Comparison of ENCODE assay signal across 7 mouse cellular contexts in the genomic region with DNA sequence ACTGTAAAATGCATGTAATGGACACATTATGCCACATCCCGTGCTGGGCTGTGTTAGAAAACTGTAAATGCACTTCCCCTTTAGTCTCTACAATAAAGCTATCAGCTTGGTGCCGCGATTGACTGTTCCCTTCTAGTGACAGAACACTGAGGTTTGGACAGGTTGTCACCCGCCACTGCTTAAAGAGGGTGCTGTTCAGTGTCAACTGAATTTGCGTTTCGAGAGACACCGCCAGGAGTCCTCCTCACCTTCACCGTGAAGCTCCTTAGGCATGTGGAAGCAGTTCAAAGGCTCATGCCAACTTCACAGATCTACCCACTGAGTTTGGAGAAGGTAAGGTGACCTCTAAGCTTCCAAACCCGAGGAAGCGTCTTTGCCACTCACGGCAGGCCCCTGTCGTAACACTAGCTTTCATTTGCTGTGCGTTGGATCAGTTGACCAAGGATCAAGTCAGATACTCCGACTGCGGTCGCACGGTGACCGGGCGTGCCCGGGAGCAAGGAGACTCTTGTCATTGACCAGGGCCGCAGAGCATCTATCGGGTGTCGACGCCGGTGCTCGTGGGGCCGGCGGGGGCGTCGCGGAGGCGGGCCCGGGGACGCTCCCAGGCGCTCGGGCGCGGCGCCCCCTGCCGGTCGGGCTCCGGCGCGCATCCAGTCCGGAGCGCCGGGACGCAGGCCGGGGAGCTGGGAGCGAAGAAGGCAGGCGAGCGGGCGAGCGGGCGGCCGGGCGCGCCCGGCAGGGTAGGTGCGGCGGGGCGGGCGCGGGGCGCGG. TPM values are rescaled to one million over a fixed set of nuclear protein-coding genes. Genes with fewer than 3 reads are reported as not detected.
DNase-seq lines count a peak whose midpoint lies in the region; ATAC-seq lines count a peak whose summit lies in the region.

No protein-coding gene starts in this region.

- no peaks in the 10 kb centered on the region for H3K36me3 ChIP-seq in forebrain, embryonic 15.5 days
- no peaks in the 10 kb centered on the region for H3K36me3 ChIP-seq in hindbrain, embryonic 14.5 days (replicated peaks; ENCODE audit: control insufficient read depth, insufficient read depth)

- H3K4me3 ChIP-seq in forebrain, embryonic 15.5 days, result peak overlapping the region; percentile 89
- H3K4me3 ChIP-seq in hindbrain, embryonic 14.5 days (replicated peaks; ENCODE audit: low read length), result peak overlapping the region; percentile 45

- peak; percentile 88 for DNase-seq in ZHBTc4 (ENCODE audit: low read depth, low spot score)
- peak; percentile 89 for DNase-seq in cerebellum, adult 11-12 months
- DNase-seq in hindbrain, embryonic 14.5 days (ENCODE audit: low spot score), result peak; percentile 82
- DNase-seq in left cerebral cortex, adult 8-10 months (ENCODE audit: low spot score in 2 of 2), result peak; percentile 69 to 76
- DNase-seq in right cerebral cortex, postnatal 4 days, result peak; percentile 80

- H3K9me3 ChIP-seq in forebrain, embryonic 15.5 days, result no peaks in the 10 kb centered on the region
- H3K9me3 ChIP-seq in hindbrain, embryonic 14.5 days (ENCODE audit: control insufficient read depth, low read length), result peaks cover 4% of the 10 kb centered on the region

- H3K4me1 ChIP-seq in forebrain, embryonic 15.5 days, result peaks cover 28% of the 10 kb centered on the region
- peaks cover 28% of the 10 kb centered on the region for H3K4me1 ChIP-seq in hindbrain, embryonic 14.5 days (replicated peaks; ENCODE audit: control insufficient read depth, insufficient read depth, low read length)

- ATAC-seq in forebrain, embryonic 15.5 days (replicated peaks), result peak; percentile 71
- ATAC-seq in hindbrain, embryonic 14.5 days (ENCODE audit: low FRiP score), result peak; percentile 77
- 0 out of 2 replicates have a peak, but pooled peaks have one; percentile 18 for ATAC-seq in megakaryocyte-erythroid progenitor cell, adult 5-6 weeks (replicated peaks; ENCODE audit: low FRiP score, low TSS enrichment, poor library complexity, severe bottlenecking)

- peak overlapping the region; percentile 61 for H3K4me2 ChIP-seq in forebrain, embryonic 15.5 days (replicated peaks)
- H3K4me2 ChIP-seq in hindbrain, embryonic 14.5 days (replicated peaks), result peak overlapping the region; percentile 66

- peaks cover 4% of the 10 kb centered on the region; the same call in 1 of the 2 replicates for H3K27me3 ChIP-seq in forebrain, embryonic 15.5 days
- peaks cover 4% of the 10 kb centered on the region; the same call in 1 of the 2 replicates for H3K27me3 ChIP-seq in hindbrain, embryonic 14.5 days (ENCODE audit: control insufficient read depth, insufficient read depth, low read length)

- WGBS in forebrain, embryonic 15.5 days, result 3% methylated on average over 48 of the region's 66 CpGs
- WGBS in hindbrain, embryonic 14.5 days, result 3% methylated on average over 65 of the region's 66 CpGs

- H3K27ac ChIP-seq in forebrain, embryonic 15.5 days (replicated peaks), result peak overlapping the region; percentile 77
- H3K27ac ChIP-seq in hindbrain, embryonic 14.5 days, result peak overlapping the region; percentile 75

- peak overlapping the region; percentile 55 for H3K9ac ChIP-seq in forebrain, embryonic 15.5 days (replicated peaks)
- H3K9ac ChIP-seq in hindbrain, embryonic 14.5 days, result peak overlapping the region; percentile 94

RNA-seq across cellular contexts. Expression of a gene that starts 0.5 kb away (rescaled TPM):
- polyA plus RNA-seq in forebrain, embryonic 15.5 days (2015; fragmentation: Nextera tagmentation; extraction: Ambion mirVana), result 20.3 and 20.4 TPM in 2 replicates
- polyA plus RNA-seq in hindbrain, embryonic 14.5 days (2014; fragmentation: Nextera tagmentation; extraction: Ambion mirVana), result 22.2 and 23.2 TPM in 2 replicates
- 100 to 1,000 TPM; 200 to 226 (median 209) TPM for total RNA-seq in left cerebral cortex, adult 8-10 months (2022)
- not detected in 2 replicates for total RNA-seq in megakaryocyte-erythroid progenitor cell, adult 5-6 weeks (2014; fragmentation: Nextera tagmentation)
- total RNA-seq in megakaryocyte-erythroid progenitor cell, adult 5-6 weeks (2017), result not detected in 2 replicates

Comparison
In these comparisons a context has a peak if more than half of its experiments do, and no peak if none do; other contexts are left out.
1. Peak in every context shown above with its lines: DNase-seq, ATAC-seq, H3K4me3 ChIP-seq and H3K27ac ChIP-seq.
2. ATAC-seq: peak in every context shown above with its lines; median percentile 77 in hindbrain, embryonic 14.5 days; 71 in forebrain, embryonic 15.5 days; 18 in megakaryocyte-erythroid progenitor cell, adult 5-6 weeks.
3. RNA of a gene that starts 0.5 kb away (total RNA-seq): 200 to 226 TPM in left cerebral cortex, adult 8-10 months; not detected in megakaryocyte-erythroid progenitor cell, adult 5-6 weeks; every median in the first group is over 100 times any median in the second.